Mouse (Mus musculus) ES-Bruce4 (cell line): Measurements from ENCODE around the gene Slc25a21.

Experiments used
- CTCF ChIP-seq: IDR thresholded peaks from one replicate; pipeline ENCODE4 v1.8.1; 2011; ENCODE audit warnings: low read depth, low read length
- EP300 ChIP-seq: IDR thresholded peaks from 2 replicates; pipeline ENCODE4 v1.6.1; 2011; ENCODE audit warnings: low read depth, low read length; ENCODE audit not compliant: insufficient read depth

GRCm38 (mm10) chr12:57226411-57226810 lies 29.1 kb upstream of the Slc25a21 start:
- TF ChIP-seq CTCF (no peak), EP300 (no peak)
